Mouse (Mus musculus): ENCODE measurements around the gene Cntn4. TPM values are rescaled to one million over a fixed set of nuclear protein-coding genes. Genes with fewer than 3 reads are reported as not detected.
"Not testable (repeated sequence)": the region's sequence is repeated elsewhere in the genome, so short reads cannot be mapped to it uniquely, and the experiment has no call there.

The Cntn4 gene
- polyA plus RNA-seq, 1 experiment from 2014 or later: 0.99 TPM

DNA sequence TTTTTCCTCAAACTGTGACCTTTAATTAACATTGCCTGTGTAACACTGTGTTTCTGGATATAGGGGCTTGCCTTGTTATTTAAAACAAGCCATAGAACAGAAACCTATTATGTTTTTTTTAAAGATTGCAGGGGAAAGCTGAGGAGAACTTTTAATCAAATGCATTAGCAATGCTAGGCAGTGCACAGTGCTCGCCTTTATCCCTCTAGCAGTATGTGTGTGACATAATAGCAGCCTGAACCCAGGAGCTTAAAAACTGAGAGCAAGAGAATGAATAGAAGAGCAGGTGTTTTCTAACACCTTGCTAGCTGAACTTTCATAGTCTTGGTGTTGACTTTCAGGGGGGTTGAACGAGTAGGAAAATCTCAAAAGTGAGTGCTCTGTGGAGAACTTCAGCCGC lies 672.6 kb downstream of the Cntn4 start:
- H3K27me3 ChIP-seq (replicated peaks; ENCODE audit: control insufficient read depth, insufficient read depth, low read length): no peaks in the 10 kb centered on the region
- no peaks in the 10 kb centered on the region for H3K4me1 ChIP-seq (replicated peaks; ENCODE audit: control insufficient read depth, insufficient read depth, low read length)
- no peaks in the 10 kb centered on the region for H3K9me3 ChIP-seq (ENCODE audit: control insufficient read depth, low read length)
- 60% methylated on average over 3 of the region's 3 CpGs for WGBS
- H3K27ac ChIP-seq (ENCODE audit: low read depth, low read length): no peak overlapping the region
- no peak for DNase-seq (ENCODE audit: low spot score)
- H3K4me3 ChIP-seq (ENCODE audit: low read depth, low read length): no peak overlapping the region
- H3K4me2 ChIP-seq: no peak overlapping the region
- no peak overlapping the region for H3K9ac ChIP-seq (ENCODE audit: low read depth, low read length)
- H3K36me3 ChIP-seq (ENCODE audit: control insufficient read depth, insufficient read depth, low read length): no peaks in the 10 kb centered on the region
- ATAC-seq (replicated peaks; ENCODE audit: low FRiP score): no peak

DNA sequence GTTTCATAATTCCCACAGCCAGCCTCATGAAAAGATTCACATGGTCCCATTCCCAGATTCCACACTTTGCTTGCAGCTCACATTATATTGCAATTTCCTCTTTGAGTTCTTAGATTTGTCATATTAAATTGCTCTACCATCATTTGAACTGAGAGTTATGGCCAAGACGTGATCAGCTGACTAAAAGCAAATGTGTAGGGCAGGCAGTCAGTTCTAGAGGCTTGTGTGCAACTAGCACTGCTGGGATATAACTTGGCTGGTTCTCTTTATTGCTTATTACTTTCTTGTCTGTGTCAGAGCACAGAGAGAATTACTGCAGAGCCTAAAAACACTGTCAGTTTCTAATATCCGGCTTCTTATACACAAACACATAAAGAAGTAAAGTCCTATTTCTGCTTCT lies 673.9 kb downstream of the Cntn4 start:
- DNase-seq (ENCODE audit: low spot score): no peak
- Histone ChIP-seq H3K27ac (ENCODE audit: low read depth, low read length) (no peak overlapping the region), H3K27me3 (replicated peaks; ENCODE audit: control insufficient read depth, insufficient read depth, low read length) (no peaks in the 10 kb centered on the region), H3K4me3 (ENCODE audit: low read depth, low read length) (no peak overlapping the region), H3K9ac (ENCODE audit: low read depth, low read length) (no peak overlapping the region), H3K4me2 (no peak overlapping the region), H3K4me1 (replicated peaks; ENCODE audit: control insufficient read depth, insufficient read depth, low read length) (no peaks in the 10 kb centered on the region), H3K36me3 (ENCODE audit: control insufficient read depth, insufficient read depth, low read length) (no peaks in the 10 kb centered on the region), H3K9me3 (ENCODE audit: control insufficient read depth, low read length) (no peaks in the 10 kb centered on the region)
- 84% methylated on average over 2 of the region's 2 CpGs for WGBS
- no peak for ATAC-seq (replicated peaks; ENCODE audit: low FRiP score)

DNA sequence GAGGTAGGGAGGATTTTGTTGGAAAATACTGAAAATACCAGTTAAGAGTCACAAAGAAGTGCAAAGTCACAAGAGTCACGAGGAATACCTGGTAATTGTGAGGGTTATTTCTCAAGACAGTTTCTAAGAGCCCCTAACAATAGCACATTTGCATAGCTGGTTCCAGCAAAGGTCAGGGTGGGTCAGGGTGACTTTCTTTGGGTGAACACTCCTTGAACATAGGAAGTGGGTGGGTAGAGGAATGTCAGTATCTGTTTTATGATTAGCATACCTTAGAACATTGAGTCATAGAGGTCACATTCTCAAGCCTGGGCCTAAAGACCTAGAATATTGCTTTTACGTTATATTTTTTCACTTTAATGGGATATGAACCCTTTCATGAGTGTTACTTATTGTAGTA lies 681.3 kb downstream of the Cntn4 start:
- H3K4me2 ChIP-seq; H3K4me3 ChIP-seq (ENCODE audit: low read depth, low read length); H3K27ac ChIP-seq (ENCODE audit: low read depth, low read length); H3K27me3 ChIP-seq (replicated peaks; ENCODE audit: control insufficient read depth, insufficient read depth, low read length); H3K4me1 ChIP-seq (replicated peaks; ENCODE audit: control insufficient read depth, insufficient read depth, low read length); H3K36me3 ChIP-seq (ENCODE audit: control insufficient read depth, insufficient read depth, low read length); H3K9me3 ChIP-seq (ENCODE audit: control insufficient read depth, low read length); DNase-seq (ENCODE audit: low spot score); H3K9ac ChIP-seq (ENCODE audit: low read depth, low read length); ATAC-seq (replicated peaks; ENCODE audit: low FRiP score): not testable (repeated sequence)
- 73% methylated on average over 2 of the region's 2 CpGs for WGBS

DNA sequence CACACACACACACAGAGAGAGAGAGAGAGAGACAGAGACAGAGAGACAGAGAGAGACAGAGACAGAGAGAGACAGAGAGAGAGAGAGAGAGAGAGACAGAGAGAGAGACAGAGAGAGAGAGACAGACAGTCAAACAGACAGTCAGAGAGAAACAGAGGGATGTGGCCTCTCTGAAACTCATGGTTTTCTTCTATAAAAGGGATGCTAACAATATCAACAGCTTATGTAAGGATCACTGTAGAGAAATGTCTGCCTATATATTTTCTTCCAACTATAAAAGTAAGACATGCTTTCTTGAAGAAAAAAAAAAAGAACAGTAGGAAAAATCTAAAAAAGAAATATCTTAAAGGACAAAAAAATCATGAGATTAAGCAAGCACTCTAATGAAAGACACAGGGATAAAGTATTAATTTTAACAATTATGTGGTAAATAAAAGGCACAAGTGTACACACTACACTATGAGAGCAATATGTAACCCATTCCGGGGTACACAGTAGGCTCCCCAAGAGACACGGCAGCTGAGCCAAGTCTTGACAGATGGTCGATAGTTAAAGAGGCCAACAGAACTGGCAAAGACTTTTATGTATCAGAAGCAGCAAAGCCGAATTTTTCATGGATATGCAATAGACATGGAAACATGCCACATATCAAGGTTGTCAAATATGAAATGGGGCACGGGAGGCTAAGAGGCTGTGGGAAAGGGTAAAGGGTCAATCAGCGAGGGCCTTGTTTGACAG lies 704.0 kb downstream of the Cntn4 start:
- Histone ChIP-seq H3K4me2 (no peak overlapping the region), H3K4me1 (replicated peaks; ENCODE audit: control insufficient read depth, insufficient read depth, low read length) (no peaks in the 10 kb centered on the region), H3K36me3 (ENCODE audit: control insufficient read depth, insufficient read depth, low read length) (no peaks in the 10 kb centered on the region), H3K9me3 (ENCODE audit: control insufficient read depth, low read length) (no peaks in the 10 kb centered on the region), H3K27me3 (replicated peaks; ENCODE audit: control insufficient read depth, insufficient read depth, low read length) (no peaks in the 10 kb centered on the region), H3K9ac (ENCODE audit: low read depth, low read length) (no peak overlapping the region), H3K27ac (ENCODE audit: low read depth, low read length) (no peak overlapping the region), H3K4me3 (ENCODE audit: low read depth, low read length) (no peak overlapping the region)
- no peak for DNase-seq (ENCODE audit: low spot score)
- WGBS: 80% methylated on average over 6 of the region's 6 CpGs
- ATAC-seq (replicated peaks; ENCODE audit: low FRiP score): no peak

DNA sequence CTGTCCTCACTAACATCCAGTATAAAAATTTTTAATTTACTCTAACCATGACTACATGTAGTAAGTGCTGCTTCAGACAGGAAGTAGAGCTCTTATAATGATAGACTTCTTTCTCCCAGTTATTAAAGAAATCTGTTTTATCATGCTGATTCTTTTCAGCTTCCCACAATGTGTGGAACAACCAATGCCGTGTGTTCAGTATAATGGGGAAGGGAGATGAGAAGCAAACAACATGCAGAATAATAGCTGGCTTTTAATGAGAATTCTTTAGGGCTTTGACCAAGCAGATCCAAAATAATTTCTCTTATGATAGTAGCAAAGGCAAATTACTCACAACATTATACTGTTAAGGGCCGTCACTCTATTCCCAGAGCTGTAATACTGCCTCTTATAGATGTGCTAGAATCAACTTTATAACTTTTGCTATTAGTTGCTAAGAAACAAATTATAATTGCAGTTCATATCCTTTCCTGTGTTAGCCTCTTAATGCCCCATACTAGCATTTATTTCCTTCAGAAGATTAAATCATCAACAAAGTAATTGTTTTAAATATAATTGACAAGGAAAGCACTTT lies 710.5 kb downstream of the Cntn4 start:
- no peak overlapping the region for H3K9ac ChIP-seq (ENCODE audit: low read depth, low read length)
- no peaks in the 10 kb centered on the region for H3K9me3 ChIP-seq (ENCODE audit: control insufficient read depth, low read length)
- no peak overlapping the region for H3K27ac ChIP-seq (ENCODE audit: low read depth, low read length)
- ATAC-seq (replicated peaks; ENCODE audit: low FRiP score) (no peak), DNase-seq (ENCODE audit: low spot score) (no peak)
- 76% methylated on average over 2 of the region's 2 CpGs for WGBS
- H3K36me3 ChIP-seq (ENCODE audit: control insufficient read depth, insufficient read depth, low read length): no peaks in the 10 kb centered on the region
- no peaks in the 10 kb centered on the region for H3K4me1 ChIP-seq (replicated peaks; ENCODE audit: control insufficient read depth, insufficient read depth, low read length)
- no peak overlapping the region for H3K4me2 ChIP-seq
- H3K4me3 ChIP-seq (ENCODE audit: low read depth, low read length): no peak overlapping the region
- H3K27me3 ChIP-seq (replicated peaks; ENCODE audit: control insufficient read depth, insufficient read depth, low read length): no peaks in the 10 kb centered on the region

DNA sequence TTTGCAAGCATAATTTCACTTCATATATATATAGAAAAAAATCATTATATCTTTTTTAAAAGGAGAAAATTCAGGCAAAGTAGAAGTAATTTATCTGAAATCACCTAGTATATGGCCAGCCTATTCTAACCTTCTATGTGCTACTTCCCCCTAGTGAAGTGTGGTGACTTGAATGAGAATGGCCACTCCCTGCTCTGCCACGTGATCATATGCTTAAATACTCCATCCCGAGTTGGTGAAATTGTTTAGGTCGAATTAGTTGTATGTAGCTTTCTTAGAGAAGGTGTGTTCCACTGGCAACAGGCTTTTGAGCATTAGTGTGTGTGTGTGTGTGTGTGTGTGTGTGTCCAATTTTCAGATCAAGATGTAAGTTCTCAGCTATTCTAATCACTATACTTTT lies 730.6 kb downstream of the Cntn4 start:
- ATAC-seq (replicated peaks; ENCODE audit: low FRiP score): no peak

DNA sequence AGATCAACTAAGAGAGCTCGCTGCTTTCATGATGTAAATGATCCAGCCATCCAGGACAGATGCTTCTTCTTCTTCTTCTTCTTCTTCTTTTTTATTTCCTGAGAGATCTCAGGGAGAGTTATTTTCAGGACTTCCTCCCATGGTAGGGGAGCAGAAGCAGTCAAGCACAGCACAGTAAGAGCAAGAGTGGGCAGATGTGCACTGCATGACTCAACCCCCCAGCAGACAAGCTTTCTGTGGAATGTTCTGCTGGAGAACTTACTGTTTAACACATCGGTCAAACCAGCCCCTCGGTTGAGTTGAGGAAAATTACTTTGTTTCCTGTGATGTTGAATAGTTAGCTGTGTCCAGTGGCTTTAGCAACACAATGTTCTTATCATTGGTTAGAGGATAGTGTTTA lies 731.2 kb downstream of the Cntn4 start:
- no peak overlapping the region for H3K4me3 ChIP-seq (ENCODE audit: low read depth, low read length)
- DNase-seq (ENCODE audit: low spot score) (no peak), ATAC-seq (replicated peaks; ENCODE audit: low FRiP score) (no peak)
- H3K9me3 ChIP-seq (ENCODE audit: control insufficient read depth, low read length): no peaks in the 10 kb centered on the region
- WGBS: 67% methylated on average over 3 of the region's 3 CpGs
- no peak overlapping the region for H3K27ac ChIP-seq (ENCODE audit: low read depth, low read length)
- H3K4me1 ChIP-seq (replicated peaks; ENCODE audit: control insufficient read depth, insufficient read depth, low read length): no peaks in the 10 kb centered on the region
- no peaks in the 10 kb centered on the region for H3K27me3 ChIP-seq (replicated peaks; ENCODE audit: control insufficient read depth, insufficient read depth, low read length)
- H3K36me3 ChIP-seq (ENCODE audit: control insufficient read depth, insufficient read depth, low read length): no peaks in the 10 kb centered on the region
- H3K4me2 ChIP-seq: no peak overlapping the region
- H3K9ac ChIP-seq (ENCODE audit: low read depth, low read length): no peak overlapping the region

More for the DNA sequence above, 730.6 kb downstream of the Cntn4 start:
- no peak for DNase-seq (ENCODE audit: low spot score)
- no peak overlapping the region for H3K4me3 ChIP-seq (ENCODE audit: low read depth, low read length)
- no peaks in the 10 kb centered on the region for H3K9me3 ChIP-seq (ENCODE audit: control insufficient read depth, low read length)
- no peaks in the 10 kb centered on the region for H3K27me3 ChIP-seq (replicated peaks; ENCODE audit: control insufficient read depth, insufficient read depth, low read length)
- 57% methylated on average over 3 of the region's 3 CpGs for WGBS
- H3K27ac ChIP-seq (ENCODE audit: low read depth, low read length): no peak overlapping the region
- no peak overlapping the region for H3K9ac ChIP-seq (ENCODE audit: low read depth, low read length)
- H3K4me2 ChIP-seq: no peak overlapping the region
- no peaks in the 10 kb centered on the region for H3K36me3 ChIP-seq (ENCODE audit: control insufficient read depth, insufficient read depth, low read length)
- no peaks in the 10 kb centered on the region for H3K4me1 ChIP-seq (replicated peaks; ENCODE audit: control insufficient read depth, insufficient read depth, low read length)

DNA sequence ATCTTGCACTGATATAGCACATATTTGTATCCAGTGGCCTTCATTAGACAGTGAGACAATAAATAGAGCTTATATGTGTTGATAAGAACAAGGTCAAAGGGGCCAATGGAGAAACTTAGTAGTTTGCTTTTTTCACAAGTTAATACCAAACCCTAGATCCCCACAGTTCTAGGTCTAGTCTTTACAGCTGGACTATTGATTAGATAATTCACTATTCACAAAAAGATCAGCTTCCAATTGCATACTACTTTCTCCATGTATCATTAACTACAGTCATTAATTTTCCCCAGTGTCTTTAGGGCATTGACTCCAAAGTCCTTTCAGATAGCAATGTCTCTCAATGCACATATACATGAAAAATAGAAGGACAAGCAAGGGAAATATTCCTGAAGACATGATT lies 745.5 kb downstream of the Cntn4 start:
- Histone ChIP-seq H3K9ac (ENCODE audit: low read depth, low read length) (no peak overlapping the region), H3K4me2 (no peak overlapping the region), H3K36me3 (ENCODE audit: control insufficient read depth, insufficient read depth, low read length) (no peaks in the 10 kb centered on the region), H3K27ac (ENCODE audit: low read depth, low read length) (no peak overlapping the region), H3K4me3 (ENCODE audit: low read depth, low read length) (no peak overlapping the region), H3K9me3 (ENCODE audit: control insufficient read depth, low read length) (no peaks in the 10 kb centered on the region), H3K27me3 (replicated peaks; ENCODE audit: control insufficient read depth, insufficient read depth, low read length) (no peaks in the 10 kb centered on the region), H3K4me1 (replicated peaks; ENCODE audit: control insufficient read depth, insufficient read depth, low read length) (no peaks in the 10 kb centered on the region)
- ATAC-seq (replicated peaks; ENCODE audit: low FRiP score) (no peak), DNase-seq (ENCODE audit: low spot score) (no peak)

DNA sequence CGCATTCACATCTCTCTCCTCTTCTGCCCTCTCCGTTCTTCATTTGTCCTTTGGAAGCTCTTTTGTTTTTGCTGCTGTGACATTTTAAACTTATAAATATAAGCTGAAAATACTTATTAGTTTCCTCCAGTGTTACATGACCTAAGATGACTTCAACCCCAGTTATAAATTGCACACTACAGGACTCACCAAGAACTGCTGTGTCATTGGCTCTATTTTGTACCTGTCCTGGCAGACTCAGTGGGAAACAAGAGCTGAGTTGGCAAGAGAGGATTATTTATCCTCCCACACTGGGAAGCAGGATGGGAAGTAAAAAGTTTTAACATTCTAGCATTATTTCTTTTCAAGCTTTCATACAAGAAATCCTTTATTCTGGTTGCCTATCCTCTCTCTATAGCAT lies 746.0 kb downstream of the Cntn4 start:
- DNase-seq (ENCODE audit: low spot score) (no peak), ATAC-seq (replicated peaks; ENCODE audit: low FRiP score) (no peak)
- Histone ChIP-seq H3K4me3 (ENCODE audit: low read depth, low read length) (no peak overlapping the region), H3K27me3 (replicated peaks; ENCODE audit: control insufficient read depth, insufficient read depth, low read length) (no peaks in the 10 kb centered on the region), H3K36me3 (ENCODE audit: control insufficient read depth, insufficient read depth, low read length) (no peaks in the 10 kb centered on the region), H3K9ac (ENCODE audit: low read depth, low read length) (no peak overlapping the region), H3K4me1 (replicated peaks; ENCODE audit: control insufficient read depth, insufficient read depth, low read length) (no peaks in the 10 kb centered on the region), H3K4me2 (no peak overlapping the region), H3K27ac (ENCODE audit: low read depth, low read length) (no peak overlapping the region), H3K9me3 (ENCODE audit: control insufficient read depth, low read length) (no peaks in the 10 kb centered on the region)
- WGBS: 92% methylated on average over 2 of the region's 2 CpGs

Data from liver, embryonic 11.5 days (tissue).